Mouse (Mus musculus) kidney, adult 8-10 months (tissue): ENCODE measurements around the gene Nrxn3.

ENCODE experiments used
- DNase-seq, 2 experiments: peaks; one replicate each; pipeline ENCODE4 v3.0.0; 2022

The Nrxn3 gene

GRCm38 (mm10) chr12:89982445-89982844, 1259.8 kb downstream of the Nrxn3 start:
- no peak for DNase-seq

- DNase-seq: no peak
Measured at GRCm38 (mm10) chr12:89983399-89983798, 1260.7 kb downstream of the Nrxn3 start.

- no peak for DNase-seq
Measured at GRCm38 (mm10) chr12:89986219-89986618, 1263.5 kb downstream of the Nrxn3 start.

GRCm38 (mm10) chr12:89993273-89993672, 1270.6 kb downstream of the Nrxn3 start:
- DNase-seq: no peak

- DNase-seq: no peak
Measured at GRCm38 (mm10) chr12:89995392-89995791, 1272.7 kb downstream of the Nrxn3 start.

- no peak for DNase-seq
Measured at GRCm38 (mm10) chr12:90010280-90010679, 1287.6 kb downstream of the Nrxn3 start.

GRCm38 (mm10) chr12:90013958-90014357, 1291.3 kb downstream of the Nrxn3 start:
- no peak for DNase-seq

- DNase-seq: no peak
Measured at GRCm38 (mm10) chr12:90027023-90027422, 1304.3 kb downstream of the Nrxn3 start.

GRCm38 (mm10) chr12:90041038-90041437, 1318.4 kb downstream of the Nrxn3 start:
- DNase-seq: no peak

- no peak for DNase-seq
Measured at GRCm38 (mm10) chr12:90056256-90056655, 1333.6 kb downstream of the Nrxn3 start.

- no peak for DNase-seq
Measured at GRCm38 (mm10) chr12:90059786-90060185, 1337.1 kb downstream of the Nrxn3 start.

GRCm38 (mm10) chr12:90061312-90061711, 1338.6 kb downstream of the Nrxn3 start:
- DNase-seq: no peak

GRCm38 (mm10) chr12:90062219-90062618, 1339.5 kb downstream of the Nrxn3 start:
- DNase-seq: no peak

GRCm38 (mm10) chr12:90063443-90063842, 1340.8 kb downstream of the Nrxn3 start:
- no peak for DNase-seq

GRCm38 (mm10) chr12:90085862-90086261, 1363.2 kb downstream of the Nrxn3 start:
- DNase-seq: no peak

- DNase-seq: no peak
Measured at GRCm38 (mm10) chr12:90095754-90096153, 1373.1 kb downstream of the Nrxn3 start.

GRCm38 (mm10) chr12:90113351-90113791, 1390.7 kb downstream of the Nrxn3 start:
- no peak for DNase-seq

- no peak for DNase-seq
Measured at GRCm38 (mm10) chr12:90131927-90132869, 1409.5 kb downstream of the Nrxn3 start.

- DNase-seq: no peak
Measured at GRCm38 (mm10) chr12:90142011-90142410, 1419.3 kb downstream of the Nrxn3 start.

GRCm38 (mm10) chr12:90144247-90144646, 1421.6 kb downstream of the Nrxn3 start:
- DNase-seq: no peak

GRCm38 (mm10) chr12:90158131-90158772, 1435.6 kb downstream of the Nrxn3 start:
- no peak for DNase-seq

GRCm38 (mm10) chr12:90159911-90160310, 1437.2 kb downstream of the Nrxn3 start:
- no peak for DNase-seq

GRCm38 (mm10) chr12:90166118-90166517, 1443.4 kb downstream of the Nrxn3 start:
- no peak for DNase-seq

- no peak for DNase-seq
Measured at GRCm38 (mm10) chr12:90181566-90181965, 1458.9 kb downstream of the Nrxn3 start.
